Mouse (Mus musculus): ENCODE measurements around the gene 4921536K21Rik.

DNA sequence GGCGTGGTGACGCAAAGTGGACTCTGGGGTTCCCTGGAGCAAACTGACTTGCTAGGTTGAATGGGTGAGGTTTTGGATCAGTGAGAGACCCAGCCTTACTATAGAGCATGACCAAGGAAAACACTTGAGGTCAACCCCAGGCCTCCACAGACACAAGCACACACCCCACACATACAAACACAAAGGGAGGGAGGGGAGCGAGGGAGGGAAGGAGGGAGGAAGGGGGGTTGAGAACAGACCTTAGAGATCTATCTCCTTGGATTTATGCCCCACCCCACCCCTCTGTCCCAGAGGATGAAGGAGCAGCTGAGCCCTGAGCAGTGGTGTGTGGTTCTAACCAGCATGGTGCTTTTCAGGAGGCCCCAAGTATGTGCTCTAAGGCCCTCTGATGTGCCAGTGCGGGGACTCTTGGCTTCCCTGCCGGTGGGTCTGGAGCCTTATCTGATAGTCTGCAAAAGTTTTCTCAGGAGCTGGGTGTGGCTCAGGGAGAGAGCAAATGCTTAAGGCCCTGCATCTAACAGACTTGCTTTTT lies 44.1 kb downstream of the 4921536K21Rik start:
- TF ChIP-seq CTCF (IDR thresholded peaks at IDR 0.05; ENCODE audit: extremely low read depth, insufficient read depth, low read length) (no peak), POLR2A (IDR thresholded peaks at IDR 0.05; ENCODE audit: extremely low read depth, insufficient read depth, low read length) (no peak)

Measured in cortical plate, adult 2 months (tissue).